Mouse (Mus musculus): Measurements from ENCODE around the gene 4931409K22Rik. TPM values are rescaled to one million over a fixed set of nuclear protein-coding genes. Genes with fewer than 3 reads are reported as not detected.

The 4931409K22Rik gene
- polyA plus RNA-seq, 1 experiment from 2014 or later: not detected

- 66% methylated on average over 24 of the region's 24 CpGs for WGBS
- Histone ChIP-seq H3K9ac (no peak overlapping the region), H3K27me3 (replicated peaks) (no peaks in the 10 kb centered on the region), H3K36me3 (replicated peaks) (peaks cover 33% of the 10 kb centered on the region), H3K27ac (no peak overlapping the region), H3K4me1 (peaks cover 48% of the 10 kb centered on the region), H3K4me2 (no peak overlapping the region), H3K4me3 (no peak overlapping the region), H3K9me3 (no peaks in the 10 kb centered on the region)
- no peak for ATAC-seq (replicated peaks)
Measured at GRCm38 (mm10) chr5:24591796-24592470, 35.3 kb upstream of the 4931409K22Rik start.

GRCm38 (mm10) chr5:24591268-24591721 lies 34.7 kb upstream of the 4931409K22Rik start:
- H3K9me3 ChIP-seq: no peaks in the 10 kb centered on the region
- no peak for ATAC-seq (replicated peaks)
- 33% methylated on average over 23 of the region's 23 CpGs for WGBS
- H3K4me2 ChIP-seq: no peak overlapping the region
- H3K9ac ChIP-seq: no peak overlapping the region
- no peak overlapping the region for H3K4me3 ChIP-seq
- no peaks in the 10 kb centered on the region for H3K27me3 ChIP-seq (replicated peaks)
- peaks cover 41% of the 10 kb centered on the region for H3K4me1 ChIP-seq
- no peak overlapping the region for H3K27ac ChIP-seq
- peaks cover 33% of the 10 kb centered on the region for H3K36me3 ChIP-seq (replicated peaks)

- WGBS: 89% methylated on average over 20 of the region's 20 CpGs
- ATAC-seq (replicated peaks): no peak
- H3K27me3 ChIP-seq (replicated peaks): no peaks in the 10 kb centered on the region
- H3K4me1 ChIP-seq: peaks cover 30% of the 10 kb centered on the region
- no peak overlapping the region for H3K9ac ChIP-seq
- peaks cover 28% of the 10 kb centered on the region for H3K36me3 ChIP-seq (replicated peaks)
- no peaks in the 10 kb centered on the region for H3K9me3 ChIP-seq
- no peak overlapping the region for H3K4me3 ChIP-seq
- H3K4me2 ChIP-seq: no peak overlapping the region
- H3K27ac ChIP-seq: no peak overlapping the region
Measured at GRCm38 (mm10) chr5:24589511-24590500, 33.2 kb upstream of the 4931409K22Rik start.

GRCm38 (mm10) chr5:24587200-24587577 lies 30.6 kb upstream of the 4931409K22Rik start:
- H3K36me3 ChIP-seq (replicated peaks): peaks cover 5% of the 10 kb centered on the region
- peak overlapping the region; percentile 77 for H3K27ac ChIP-seq
- no peaks in the 10 kb centered on the region for H3K9me3 ChIP-seq
- H3K9ac ChIP-seq: peak overlapping the region; percentile 76
- 21% methylated on average over 4 of the region's 4 CpGs for WGBS
- H3K27me3 ChIP-seq (replicated peaks): no peaks in the 10 kb centered on the region
- H3K4me1 ChIP-seq: peaks cover 27% of the 10 kb centered on the region
- ATAC-seq (replicated peaks): peak; percentile 21
- peak overlapping the region; percentile 84 for H3K4me2 ChIP-seq
- H3K4me3 ChIP-seq: peak overlapping the region; percentile 75

GRCm38 (mm10) chr5:24586547-24587199 lies 30.1 kb upstream of the 4931409K22Rik start, which contains the start of gene Chpf2:
Gene Chpf2 (plus strand): TSS chr5:24586741.
- Histone ChIP-seq H3K36me3 (replicated peaks) (0 out of 2 replicates have a peak, but pooled peaks cover 3% of the 10 kb centered on the region), H3K4me1 (peaks cover 27% of the 10 kb centered on the region), H3K4me3 (peak within 1 kb of the TSS; percentile 75), H3K4me2 (peak within 1 kb of the TSS; percentile 84), H3K27me3 (replicated peaks) (no peaks in the 10 kb centered on the region), H3K27ac (peak within 1 kb of the TSS; percentile 77), H3K9ac (peak within 1 kb of the TSS; percentile 76), H3K9me3 (no peaks in the 10 kb centered on the region)
- under 1% methylated on average over 43 of the region's 43 CpGs for WGBS
- peak; percentile 94 for ATAC-seq (replicated peaks)

- H3K27me3 ChIP-seq (replicated peaks): no peaks in the 10 kb centered on the region
- H3K4me2 ChIP-seq: peak overlapping the region; percentile 84
- H3K4me3 ChIP-seq: peak overlapping the region; percentile 75
- peak overlapping the region; percentile 76 for H3K9ac ChIP-seq
- WGBS: 9% methylated on average over 8 of the region's 8 CpGs
- ATAC-seq (replicated peaks): peak; percentile 37; the same call in 1 of the 2 replicates
- peaks cover 27% of the 10 kb centered on the region for H3K4me1 ChIP-seq
- no peaks in the 10 kb centered on the region for H3K9me3 ChIP-seq
- peak overlapping the region; percentile 77 for H3K27ac ChIP-seq
- 0 out of 2 replicates have a peak, but pooled peaks cover 3% of the 10 kb centered on the region for H3K36me3 ChIP-seq (replicated peaks)
Measured at GRCm38 (mm10) chr5:24586106-24586505, 29.5 kb upstream of the 4931409K22Rik start.

- no peaks in the 10 kb centered on the region for H3K9me3 ChIP-seq
- peaks cover 16% of the 10 kb centered on the region for H3K4me1 ChIP-seq
- H3K36me3 ChIP-seq (replicated peaks): peaks cover 4% of the 10 kb centered on the region; the same call in 1 of the 2 replicates
- H3K27ac ChIP-seq: peak overlapping the region; percentile 76; the same call in 1 of the 2 replicates
- H3K4me2 ChIP-seq: peak overlapping the region; percentile 95
- peak overlapping the region; percentile 88 for H3K4me3 ChIP-seq
- H3K9ac ChIP-seq: no peak overlapping the region; the same call in 1 of the 2 replicates
- H3K27me3 ChIP-seq (replicated peaks): no peaks in the 10 kb centered on the region
- ATAC-seq (replicated peaks): no peak
- 69% methylated on average over 6 of the region's 6 CpGs for WGBS
Measured at GRCm38 (mm10) chr5:24578109-24578963, 21.7 kb upstream of the 4931409K22Rik start.

GRCm38 (mm10) chr5:24577183-24577929 lies 20.7 kb upstream of the 4931409K22Rik start, which contains the start of gene Abcf2:
Gene Abcf2 (minus strand): TSS chr5:24577467.
- Histone ChIP-seq H3K4me1 (peaks cover 16% of the 10 kb centered on the region), H3K9ac (peak within 1 kb of the TSS; percentile 60), H3K4me2 (peak within 1 kb of the TSS; percentile 95), H3K4me3 (peak within 1 kb of the TSS; percentile 88), H3K27me3 (replicated peaks) (no peaks in the 10 kb centered on the region), H3K9me3 (no peaks in the 10 kb centered on the region), H3K36me3 (replicated peaks) (peaks cover 13% of the 10 kb centered on the region; the same call in 1 of the 2 replicates), H3K27ac (peak within 1 kb of the TSS; percentile 76)
- peak; percentile 97 for ATAC-seq (replicated peaks)
- WGBS: under 1% methylated on average over 48 of the region's 48 CpGs

GRCm38 (mm10) chr5:24576801-24577182 lies 20.2 kb upstream of the 4931409K22Rik start:
- ATAC-seq (replicated peaks): peak; percentile 34; the same call in 1 of the 2 replicates
- Histone ChIP-seq H3K36me3 (replicated peaks) (peaks cover 19% of the 10 kb centered on the region), H3K4me3 (peak overlapping the region; percentile 88), H3K9me3 (no peaks in the 10 kb centered on the region), H3K27ac (peak overlapping the region; percentile 76), H3K27me3 (replicated peaks) (no peaks in the 10 kb centered on the region), H3K4me2 (peak overlapping the region; percentile 95), H3K4me1 (peaks cover 16% of the 10 kb centered on the region), H3K9ac (peak overlapping the region; percentile 60)
- WGBS: under 1% methylated on average over 32 of the region's 32 CpGs

- Histone ChIP-seq H3K9ac (0 out of 2 replicates have a peak overlapping the region, but pooled peaks have one; percentile 60), H3K4me2 (peak overlapping the region; percentile 95), H3K4me1 (peaks cover 16% of the 10 kb centered on the region), H3K36me3 (replicated peaks) (peaks cover 27% of the 10 kb centered on the region), H3K27me3 (replicated peaks) (no peaks in the 10 kb centered on the region), H3K27ac (no peak overlapping the region), H3K4me3 (peak overlapping the region; percentile 88; the same call in 1 of the 2 replicates), H3K9me3 (no peaks in the 10 kb centered on the region)
- WGBS: 83% methylated on average over 1 of the region's 1 CpGs
- no peak for ATAC-seq (replicated peaks)
Measured at GRCm38 (mm10) chr5:24575948-24576347, 19.3 kb upstream of the 4931409K22Rik start.
